Mouse (Mus musculus) T-helper 2 cell (primary cell): Measurements from ENCODE around the gene Gclc.

Experiments used
- in situ Hi-C: fragments of 300-600 bp; cut with MboI, MseI; formaldehyde crosslinking; loops from one replicate; pipeline ENCODE4 v1.15.1; 2025; ENCODE audit warnings: high pct_unique_total_duplicates

Gclc gene

GRCm38 (mm10) chr9:77838586-77838985 is 84.3 kb downstream of the Gclc start:
- in situ Hi-C loops, result no loop called here
